Mouse (Mus musculus): ENCODE measurements around the gene Mpz.

Mpz gene

GRCm38 (mm10) chr1:171149974-171150760 is at the start of gene Mpz, which contains the start of gene Sdhc:
Mpz (plus strand) TSS chr1:171150711.
Sdhc (minus strand) TSS chr1:171150603.
- ATAC-seq (ENCODE audit: insufficient number of reproducible peaks, low FRiP score, low TSS enrichment), result peak; percentile 95

GRCm38 (mm10) chr1:171101033-171101432 is 49.5 kb upstream of the Mpz start:
- no peak for ATAC-seq (ENCODE audit: insufficient number of reproducible peaks, low FRiP score, low TSS enrichment)

- ATAC-seq (ENCODE audit: insufficient number of reproducible peaks, low FRiP score, low TSS enrichment), result peak; percentile 86
Measured at GRCm38 (mm10) chr1:171101733-171102546, 48.6 kb upstream of the Mpz start.

- ATAC-seq (ENCODE audit: insufficient number of reproducible peaks, low FRiP score, low TSS enrichment), result peak; percentile 83
Measured at GRCm38 (mm10) chr1:171102547-171103177, 47.8 kb upstream of the Mpz start.

GRCm38 (mm10) chr1:171103179-171103840 is 47.2 kb upstream of the Mpz start:
- no peak for ATAC-seq (ENCODE audit: insufficient number of reproducible peaks, low FRiP score, low TSS enrichment)

DNA sequence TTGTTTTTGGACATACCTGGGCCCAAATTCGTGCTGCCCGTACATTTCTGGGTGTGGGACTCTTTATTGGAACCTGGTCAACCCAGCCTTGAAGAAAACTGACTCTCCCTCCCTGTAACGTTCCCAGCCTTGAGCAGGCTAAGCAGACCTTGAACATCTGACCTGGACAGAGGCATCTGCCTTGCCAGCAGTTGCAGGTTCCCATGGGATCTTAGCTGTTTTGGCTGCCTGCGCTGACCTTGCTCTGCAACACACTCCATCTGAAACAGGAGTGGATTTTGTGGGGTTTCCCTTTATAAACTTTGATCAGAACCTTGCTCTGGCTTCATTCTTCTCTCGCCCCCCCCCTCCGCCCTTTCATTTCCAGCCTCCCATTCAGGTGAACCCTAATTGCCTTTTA is 45.3 kb upstream of the Mpz start:
- no peak for ATAC-seq (ENCODE audit: insufficient number of reproducible peaks, low FRiP score, low TSS enrichment)

DNA sequence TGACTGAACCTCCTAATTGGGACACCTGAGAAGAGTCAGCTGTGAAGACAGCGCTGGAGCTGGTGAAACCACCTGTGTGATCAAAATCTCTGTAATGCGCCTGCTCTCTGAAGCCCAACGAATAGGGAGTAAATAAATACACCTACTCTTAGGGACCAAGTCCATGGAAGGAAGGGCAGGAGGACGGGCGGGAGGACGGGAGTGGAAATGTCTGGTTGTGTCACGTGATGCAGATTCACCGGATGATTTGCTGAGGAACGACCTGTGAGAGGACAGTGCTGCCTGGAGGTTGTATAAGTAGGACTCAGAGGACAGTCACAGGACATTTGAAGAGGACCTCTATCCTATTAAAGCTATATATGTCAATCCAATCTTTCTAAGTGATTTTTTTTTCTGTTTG is 40.9 kb upstream of the Mpz start:
- ATAC-seq (ENCODE audit: insufficient number of reproducible peaks, low FRiP score, low TSS enrichment), result no peak

DNA sequence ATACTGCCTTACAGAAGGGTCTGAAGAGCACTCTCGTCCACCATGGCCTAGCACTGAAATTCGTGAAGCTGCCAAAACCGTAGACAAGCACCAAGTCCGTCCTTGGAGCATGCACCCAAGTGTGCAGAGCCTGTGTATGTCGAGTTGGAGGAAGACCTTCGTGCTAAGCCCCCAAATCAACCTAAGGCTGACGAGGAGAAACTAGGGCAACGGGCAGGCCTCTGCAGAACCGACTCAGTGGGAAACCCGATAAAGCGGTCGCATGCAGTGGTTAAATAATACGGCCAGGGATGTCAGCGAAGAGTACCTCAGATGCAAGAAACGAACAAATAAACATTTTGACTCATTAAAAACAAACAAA is 39.9 kb upstream of the Mpz start:
- ATAC-seq (ENCODE audit: insufficient number of reproducible peaks, low FRiP score, low TSS enrichment), result peak; percentile 33; the same call in 1 of the 2 replicates

DNA sequence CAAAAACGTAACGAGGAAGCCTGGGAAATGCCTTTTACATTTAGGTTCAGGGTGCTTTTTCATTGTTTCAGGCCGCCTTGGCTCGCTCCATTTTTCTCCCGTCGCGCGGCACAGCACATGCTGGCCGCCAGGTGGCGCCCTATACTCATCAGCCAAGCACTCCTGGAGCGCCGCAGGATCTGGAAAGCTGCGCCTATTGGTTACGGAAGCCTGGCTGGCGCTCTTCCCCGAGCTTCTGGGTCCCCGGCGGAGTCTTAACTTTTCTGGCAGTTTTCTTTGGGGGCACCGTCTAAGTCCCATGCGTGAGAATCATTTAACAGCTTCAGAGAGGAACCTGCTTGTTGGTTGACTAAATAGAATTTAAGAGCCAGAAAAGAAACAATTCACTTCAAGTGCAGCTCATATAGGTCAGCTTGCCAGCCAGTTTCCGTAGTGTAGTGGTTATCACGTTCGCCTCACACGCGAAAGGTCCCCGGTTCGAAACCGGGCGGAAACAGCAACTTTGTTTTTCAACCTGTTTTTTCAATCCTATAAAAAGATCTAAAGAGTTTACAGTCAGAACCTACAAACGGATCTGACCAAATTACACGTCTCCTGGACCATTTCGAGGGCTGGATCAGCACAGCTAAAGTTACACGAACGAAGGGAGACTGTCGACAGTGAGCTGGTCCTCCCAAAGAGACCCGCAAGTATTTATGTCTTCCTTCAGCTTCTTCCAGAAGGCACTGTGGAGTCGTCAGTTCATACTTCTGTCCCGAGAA is 39.3 kb upstream of the Mpz start:
- ATAC-seq (ENCODE audit: insufficient number of reproducible peaks, low FRiP score, low TSS enrichment), result peak; percentile 59

GRCm38 (mm10) chr1:171111781-171112575 is 38.5 kb upstream of the Mpz start:
- no peak for ATAC-seq (ENCODE audit: insufficient number of reproducible peaks, low FRiP score, low TSS enrichment)

DNA sequence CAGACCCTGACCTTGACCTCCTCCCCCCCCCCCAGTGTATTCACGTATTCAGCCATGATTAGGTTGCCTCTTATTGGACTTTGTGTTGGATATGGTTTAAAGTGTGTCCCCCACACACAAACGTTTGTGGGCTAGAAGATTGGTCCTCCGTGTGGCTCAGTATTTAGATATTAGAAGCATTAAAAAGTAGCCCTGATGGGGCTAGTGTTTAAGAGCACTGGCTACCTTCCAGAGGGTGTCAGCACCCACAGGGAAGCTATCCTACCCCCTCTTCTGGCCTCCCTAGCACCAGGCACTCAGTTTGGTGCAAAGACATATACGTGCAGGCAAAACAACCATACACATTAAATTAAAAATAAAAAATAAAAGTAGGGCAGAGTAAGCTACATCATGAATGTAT is 37.5 kb upstream of the Mpz start:
- ATAC-seq (ENCODE audit: insufficient number of reproducible peaks, low FRiP score, low TSS enrichment), result no peak

GRCm38 (mm10) chr1:171113873-171114299 is 36.6 kb upstream of the Mpz start, which contains the start of gene Cfap126:
Cfap126 (plus strand) TSS chr1:171113918.
- ATAC-seq (ENCODE audit: insufficient number of reproducible peaks, low FRiP score, low TSS enrichment), result peak; percentile 76

DNA sequence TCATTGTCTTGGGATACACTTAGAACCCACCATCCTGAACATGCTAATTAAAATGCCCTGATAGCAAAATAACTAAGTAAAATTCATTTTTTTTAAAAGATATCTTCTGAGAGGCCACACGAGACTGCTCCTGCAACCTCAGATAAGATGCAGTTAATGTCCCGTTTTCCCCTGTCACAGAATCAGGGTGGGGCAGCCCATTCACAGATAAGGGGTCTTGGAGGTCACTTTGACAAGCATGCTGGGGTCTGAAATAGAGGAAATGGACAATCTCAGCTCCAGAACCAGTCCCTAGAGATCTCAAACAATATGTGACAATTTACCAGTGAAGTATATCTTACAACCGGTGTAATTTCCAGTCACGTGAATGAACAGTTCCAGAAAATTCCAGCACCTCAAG is 34.2 kb upstream of the Mpz start:
- no peak for ATAC-seq (ENCODE audit: insufficient number of reproducible peaks, low FRiP score, low TSS enrichment)

GRCm38 (mm10) chr1:171118269-171118684 is 32.2 kb upstream of the Mpz start:
- ATAC-seq (ENCODE audit: insufficient number of reproducible peaks, low FRiP score, low TSS enrichment), result no peak

DNA sequence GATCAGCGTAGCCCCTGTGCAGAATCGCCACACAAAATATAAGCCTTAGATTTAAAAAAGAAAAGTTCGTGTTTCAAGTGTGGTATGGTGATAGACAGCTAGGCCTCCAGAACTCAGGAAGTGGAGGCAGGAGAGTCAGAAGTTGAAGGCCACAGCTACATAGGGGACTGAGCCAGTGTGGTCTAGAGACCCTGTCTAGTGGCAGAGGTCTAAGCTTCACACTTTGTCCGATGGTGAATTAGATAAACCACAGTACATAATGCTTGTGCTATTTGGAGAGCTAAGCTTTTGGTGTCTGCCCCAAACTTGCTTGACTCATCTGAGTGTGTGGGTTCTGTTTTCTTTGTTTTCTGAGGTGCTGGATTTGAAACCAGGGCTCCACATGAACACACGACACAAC is 31.5 kb upstream of the Mpz start:
- no peak for ATAC-seq (ENCODE audit: insufficient number of reproducible peaks, low FRiP score, low TSS enrichment)

- no peak for ATAC-seq (ENCODE audit: insufficient number of reproducible peaks, low FRiP score, low TSS enrichment)
Measured at GRCm38 (mm10) chr1:171119405-171119804, 31.1 kb upstream of the Mpz start.

DNA sequence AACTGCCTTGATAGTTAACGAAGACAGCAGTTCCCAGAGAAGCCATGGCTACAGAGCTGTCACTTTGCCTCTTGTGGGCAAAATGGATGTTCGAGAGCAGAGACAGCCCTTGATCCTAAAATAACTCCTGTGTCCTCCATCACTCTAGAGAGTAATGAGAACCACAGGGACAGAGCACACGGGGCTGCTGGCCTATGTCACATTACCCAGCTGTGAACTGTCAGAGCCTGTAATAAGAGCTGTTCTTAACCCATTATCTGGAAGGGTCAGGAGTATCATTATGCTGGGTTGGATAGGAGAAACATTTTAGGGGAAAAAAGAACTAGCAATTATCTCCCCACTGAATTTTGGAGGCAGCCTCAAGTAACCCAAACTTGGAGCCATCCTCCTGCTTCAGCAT is 29.6 kb upstream of the Mpz start:
- no peak for ATAC-seq (ENCODE audit: insufficient number of reproducible peaks, low FRiP score, low TSS enrichment)

- ATAC-seq (ENCODE audit: insufficient number of reproducible peaks, low FRiP score, low TSS enrichment), result no peak
Measured at GRCm38 (mm10) chr1:171121839-171122238, 28.7 kb upstream of the Mpz start.

GRCm38 (mm10) chr1:171122932-171123331 is 27.6 kb upstream of the Mpz start:
- ATAC-seq (ENCODE audit: insufficient number of reproducible peaks, low FRiP score, low TSS enrichment), result no peak

All from cerebellum, adult (tissue).